Mouse (Mus musculus): ENCODE results near the gene Slc6a8. TPM values are rescaled to one million over a fixed set of nuclear protein-coding genes. Genes with fewer than 3 reads are reported as not detected.

Slc6a8 gene
- polyA plus RNA-seq, 3 experiments from 2014 or later, result 0.82 to 1.2 (median 0.86) TPM

DNA sequence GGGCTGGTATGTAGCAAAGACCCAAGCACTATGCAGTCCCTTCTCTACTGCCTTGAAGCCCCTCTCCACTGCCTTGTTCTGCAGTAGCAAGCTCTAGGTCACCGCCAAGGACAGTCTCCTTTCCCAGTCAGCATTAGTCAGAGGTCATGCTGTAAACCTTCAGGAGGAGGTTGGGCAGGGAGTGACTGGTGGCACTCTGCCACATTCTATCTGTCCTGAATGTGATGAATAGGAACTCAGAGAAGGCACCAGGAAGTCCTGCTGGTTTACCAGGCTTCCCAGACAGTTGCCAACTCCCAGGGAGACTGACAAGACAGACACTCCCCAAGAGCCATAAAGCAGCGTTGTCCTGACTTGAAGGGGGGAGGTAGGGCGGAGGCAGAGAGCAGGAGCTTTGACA, 12.7 kb downstream of the Slc6a8 start:
- ATAC-seq, result no peak

DNA sequence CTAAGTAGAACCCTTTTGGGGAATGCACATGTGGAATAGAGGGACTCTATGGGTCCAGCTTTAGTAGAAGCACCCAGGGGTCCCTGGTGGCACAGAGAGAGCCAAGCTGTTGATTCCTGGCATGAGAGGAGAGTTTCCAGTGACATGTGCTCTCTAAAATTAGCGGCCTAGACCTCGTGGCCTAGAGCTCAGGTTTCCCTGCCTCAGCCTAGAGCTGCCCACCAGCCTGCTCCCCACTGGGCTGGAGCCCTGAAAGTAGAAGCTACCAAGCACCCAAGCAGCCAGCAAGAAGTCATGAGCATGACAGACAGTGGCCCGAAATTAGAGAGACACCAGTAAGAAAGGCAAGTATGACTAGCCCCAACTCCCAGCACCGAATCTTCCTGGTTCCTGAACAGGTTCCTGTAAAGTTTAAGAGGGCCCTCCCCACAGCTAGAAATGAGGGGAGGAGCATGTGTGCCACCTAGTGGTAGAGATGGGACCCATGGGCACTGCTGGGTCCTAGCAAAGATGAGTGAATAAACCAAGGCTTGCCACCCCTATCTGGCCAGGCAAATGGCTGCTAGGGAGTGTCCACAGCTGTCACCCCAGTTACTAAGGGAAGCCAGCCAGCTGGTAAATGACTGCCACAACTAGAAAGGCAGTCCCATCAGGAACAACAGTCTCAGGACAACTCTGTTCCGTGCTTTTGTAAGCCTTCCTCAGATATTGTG, 18.1 kb downstream of the Slc6a8 start:
- ATAC-seq, result peak; percentile 58

- no peak for ATAC-seq
Measured at GRCm38 (mm10) chrX:73700472-73700871, 27.5 kb downstream of the Slc6a8 start.

GRCm38 (mm10) chrX:73715476-73716108, 42.6 kb downstream of the Slc6a8 start:
- ATAC-seq, result peak; percentile 3

DNA sequence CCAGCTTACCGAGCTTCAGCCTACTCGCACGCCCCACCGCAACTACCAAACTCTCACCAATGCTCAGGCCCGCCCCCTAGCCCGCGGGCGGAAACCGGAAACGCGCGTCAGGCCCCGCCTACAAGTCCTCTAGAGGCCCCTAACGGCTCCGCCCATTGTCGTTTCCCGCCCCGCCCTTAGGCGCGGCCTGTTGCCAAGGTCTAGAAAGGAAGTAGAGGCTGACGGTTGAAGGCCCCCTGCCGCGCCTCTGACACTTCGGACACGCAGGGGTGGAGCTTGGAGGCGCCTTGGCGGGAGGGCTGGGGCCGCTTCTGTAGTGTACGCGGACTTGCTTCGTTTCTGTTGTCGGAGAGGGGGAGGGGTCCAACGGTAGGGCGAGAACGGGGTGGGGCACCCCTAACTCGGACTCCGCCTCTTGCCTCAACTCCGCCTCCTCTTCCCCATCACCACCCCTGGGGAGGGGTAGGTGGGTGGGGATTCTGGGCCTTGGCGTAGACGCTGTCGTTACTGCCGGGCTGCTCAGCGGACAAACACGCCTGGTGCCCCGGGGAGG, 43.2 kb downstream of the Slc6a8 start, which contains the start of the genes Bcap31 and Abcd1:
Gene Bcap31, minus strand, starts transcription at position 67 of the 553 bp plus-strand sequence.
Gene Abcd1, plus strand, starts transcription at position 489 of the 553 bp plus-strand sequence.
- peak; percentile 88 for ATAC-seq

DNA sequence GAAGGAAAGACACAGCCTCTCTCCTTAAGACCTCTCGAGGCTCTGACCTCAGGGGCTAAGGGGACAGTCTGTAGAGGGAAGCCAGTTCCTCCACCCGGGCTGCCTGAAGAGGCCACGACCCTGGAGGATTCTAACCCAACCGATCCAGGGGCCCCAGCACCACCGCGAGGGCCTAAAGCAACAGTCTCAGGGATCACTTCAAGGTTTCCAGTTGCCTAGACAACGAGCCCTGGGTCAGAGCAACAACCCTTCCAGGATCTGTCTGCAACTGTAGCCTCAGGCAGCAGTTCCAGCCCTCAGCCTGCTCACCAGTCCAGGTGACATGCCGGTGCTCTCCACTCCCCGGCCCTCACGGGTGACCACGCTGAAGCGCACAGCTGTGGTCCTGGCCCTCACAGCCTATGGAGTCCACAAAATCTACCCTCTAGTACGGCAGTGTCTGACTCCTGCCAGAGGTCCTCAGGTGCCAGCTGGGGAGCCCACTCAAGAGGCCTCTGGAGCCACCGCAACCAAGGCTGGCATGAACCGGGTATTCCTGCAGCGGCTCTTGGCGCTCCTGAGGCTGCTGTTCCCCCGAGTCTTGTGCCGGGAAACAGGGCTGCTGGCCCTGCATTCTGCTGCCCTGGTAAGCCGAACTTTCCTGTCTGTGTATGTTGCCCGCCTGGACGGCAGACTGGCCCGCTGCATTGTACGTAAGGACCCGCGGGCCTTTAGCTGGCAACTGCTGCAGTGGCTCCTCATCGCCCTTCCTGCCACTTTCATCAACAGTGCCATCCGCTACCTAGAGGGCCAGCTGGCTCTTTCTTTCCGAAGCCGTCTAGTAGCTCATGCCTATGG, 44.0 kb downstream of the Slc6a8 start:
- no peak for ATAC-seq

- no peak for ATAC-seq
Measured at GRCm38 (mm10) chrX:73717667-73718066, 44.7 kb downstream of the Slc6a8 start.

DNA sequence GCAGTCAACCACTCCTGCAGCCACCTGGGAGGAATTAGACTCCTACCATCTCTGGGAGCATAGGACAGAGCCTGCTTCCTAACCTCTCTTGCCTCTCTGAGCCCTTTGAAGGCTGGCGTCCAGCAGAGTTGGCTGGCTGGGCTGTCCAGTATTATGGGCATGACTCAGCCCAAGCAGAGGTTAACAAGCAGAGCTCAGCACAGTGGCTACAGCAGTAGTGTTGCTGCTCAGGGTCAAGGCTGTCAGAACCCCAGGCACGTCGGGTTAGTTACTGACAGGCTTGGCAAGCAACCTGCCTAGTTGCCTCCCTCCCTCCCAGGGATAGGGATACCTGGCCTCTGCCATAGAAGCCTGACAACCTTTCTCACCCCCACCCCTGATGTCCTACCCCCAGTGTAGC, 45.3 kb downstream of the Slc6a8 start:
- ATAC-seq, result no peak

GRCm38 (mm10) chrX:73718686-73719362, 45.9 kb downstream of the Slc6a8 start:
- peak; percentile 26 for ATAC-seq

DNA sequence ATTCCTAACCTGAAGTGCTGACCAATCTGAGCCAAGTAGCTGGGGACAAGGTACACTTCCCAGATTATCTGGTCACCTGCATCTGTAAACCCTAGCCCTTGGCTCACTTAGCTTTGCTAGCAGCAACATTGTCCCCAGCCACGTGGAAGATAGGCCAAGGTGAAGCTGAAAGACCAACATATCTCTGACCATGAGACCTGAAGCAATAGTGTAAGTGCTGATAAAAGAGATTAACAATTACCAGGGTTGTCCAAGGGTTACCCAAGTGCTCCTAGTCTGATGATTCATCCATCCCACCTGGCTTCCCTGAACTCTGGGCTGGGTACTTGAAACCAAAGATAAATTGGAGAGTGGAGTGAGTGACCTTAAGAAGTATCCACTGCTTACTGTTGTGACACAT, 58.0 kb downstream of the Slc6a8 start:
- no peak for ATAC-seq

Other genes with a start within 250 kb of the Slc6a8 start
- gene Trex2, start 237.8 kb upstream of the Slc6a8 start, polyA plus RNA-seq (2017; shearing (Covaris generic)), result not detected
- gene Haus7, start 214.1 kb upstream of the Slc6a8 start, polyA plus RNA-seq (2017; shearing (Covaris generic)), result 10 to 100 TPM; 28.7 to 40.7 (median 32.3) TPM
- 1 to 10 TPM in 1 of 3 experiments, not detected in 2; 1.1 TPM for gene Bgn, start 189.5 kb upstream of the Slc6a8 start, polyA plus RNA-seq (2017; shearing (Covaris generic))
- gene Atp2b3, start 170.1 kb upstream of the Slc6a8 start, polyA plus RNA-seq (2017; shearing (Covaris generic)), result not detected
- gene Dusp9, start 33.7 kb upstream of the Slc6a8 start, polyA plus RNA-seq (2017; shearing (Covaris generic)), result under 1 TPM in 1 of 3 experiments, not detected in 2; 0.34 TPM
- 1 to 10 TPM in 2 of 3 experiments, under 1 TPM in 1; 0.48 to 4.1 (median 2.3) TPM for gene Pnck, start 13.0 kb upstream of the Slc6a8 start, polyA plus RNA-seq (2017; shearing (Covaris generic))
- 100 to 1,000 TPM; 275 to 325 (median 313) TPM for gene Bcap31, start 43.0 kb downstream of the Slc6a8 start, polyA plus RNA-seq (2017; shearing (Covaris generic))
- gene Abcd1, start 43.4 kb downstream of the Slc6a8 start, polyA plus RNA-seq (2017; shearing (Covaris generic)), result 10 to 100 TPM; 22.9 to 35.1 (median 34.0) TPM
- not detected for gene Plxnb3, start 83.9 kb downstream of the Slc6a8 start, polyA plus RNA-seq (2017; shearing (Covaris generic))
- 1 to 10 TPM in 1 of 3 experiments, under 1 TPM in 2; 0.35 to 1.1 (median 0.59) TPM for gene Srpk3, start 101.3 kb downstream of the Slc6a8 start, polyA plus RNA-seq (2017; shearing (Covaris generic))
- 100 to 1,000 TPM; 135 to 184 (median 143) TPM for gene Idh3g, start 113.7 kb downstream of the Slc6a8 start, polyA plus RNA-seq (2017; shearing (Covaris generic))
- 100 to 1,000 TPM; 206 to 265 (median 243) TPM for gene Ssr4, start 113.9 kb downstream of the Slc6a8 start, polyA plus RNA-seq (2017; shearing (Covaris generic))
- under 1 TPM; 0.15 to 0.24 (median 0.15) TPM for gene Pdzd4, start 151.8 kb downstream of the Slc6a8 start, polyA plus RNA-seq (2017; shearing (Covaris generic))
- 1 to 10 TPM; 1.5 to 3.2 (median 2.7) TPM for gene Avpr2, start 219.0 kb downstream of the Slc6a8 start, polyA plus RNA-seq (2017; shearing (Covaris generic))
- 10 to 100 TPM in 1 of 3 experiments, 1 to 10 TPM in 2; 5.6 to 21.3 (median 9.7) TPM for gene L1cam, start 223.0 kb downstream of the Slc6a8 start, polyA plus RNA-seq (2017; shearing (Covaris generic))
- gene Arhgap4, start 248.7 kb downstream of the Slc6a8 start, polyA plus RNA-seq (2017; shearing (Covaris generic)), result 100 to 1,000 TPM; 114 to 148 (median 147) TPM
- gene Naa10, start 248.8 kb downstream of the Slc6a8 start, polyA plus RNA-seq (2017; shearing (Covaris generic)), result 100 to 1,000 TPM; 173 to 214 (median 188) TPM

All from inflammation-experienced regulatory T-cells, adult 6 months (primary cell).